Mouse (Mus musculus) lung, postnatal 25 days (tissue): ENCODE results near the gene Egln1.
A peak's percentile ranks its signal among the peaks of the same experiment; 100 is the strongest.

ENCODE experiments used
- DNase-seq: peaks from one replicate; pipeline ENCODE4 v3.0.0; 2022; ENCODE audit warnings: low spot score

Egln1 gene

DNA sequence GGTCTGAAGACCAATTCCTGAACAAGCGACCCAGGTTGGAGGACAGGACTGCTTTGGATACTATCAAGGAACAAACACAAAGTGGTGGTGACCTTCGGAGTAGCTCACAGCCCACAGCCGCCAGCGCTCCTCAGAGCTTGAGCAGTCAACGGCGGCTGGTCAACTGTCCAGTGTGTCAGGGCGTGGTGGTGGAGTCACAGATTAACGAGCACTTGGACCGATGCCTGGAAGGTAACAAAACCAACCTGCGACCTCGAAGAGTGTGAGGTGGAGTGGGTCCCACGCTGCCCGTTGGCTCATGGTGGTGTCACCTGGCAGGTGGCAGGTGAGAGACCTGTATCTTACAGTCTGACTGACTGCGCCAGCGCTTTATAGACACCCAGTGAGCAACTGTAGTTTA, 45.9 kb downstream of the Egln1 start:
- no peak for DNase-seq

DNA sequence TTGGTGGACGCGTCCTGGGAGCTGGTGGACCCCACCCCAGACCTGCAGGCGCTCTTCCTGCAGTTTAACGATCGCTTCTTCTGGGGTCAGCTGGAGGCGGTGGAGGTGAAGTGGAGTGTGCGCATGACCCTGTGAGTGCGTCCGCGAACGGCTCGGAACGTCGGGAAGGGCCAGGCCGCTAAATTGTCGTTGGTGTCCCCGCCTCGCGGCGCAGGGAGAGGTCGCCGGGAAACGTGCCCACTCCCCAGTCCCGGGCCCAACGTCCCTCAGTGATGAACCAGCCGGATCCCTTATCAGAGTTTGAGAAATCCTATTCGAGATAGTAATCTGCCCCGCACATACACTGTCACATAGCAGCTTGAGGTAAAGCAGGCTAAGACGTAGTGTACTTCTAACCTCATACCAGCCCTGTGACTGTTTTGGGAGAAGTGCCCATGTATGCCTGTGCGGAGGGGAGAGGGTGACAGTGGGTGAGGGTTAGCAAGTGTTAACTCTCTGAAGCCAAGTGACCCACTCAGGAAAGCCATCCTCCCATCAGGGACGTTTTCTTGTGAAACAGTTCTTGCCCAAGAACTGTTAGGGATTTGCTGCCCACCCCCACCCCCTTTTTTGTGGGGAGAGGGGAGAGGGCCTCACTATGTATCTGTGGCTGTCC, 50.7 kb downstream of the Egln1 start:
- no peak for DNase-seq

DNA sequence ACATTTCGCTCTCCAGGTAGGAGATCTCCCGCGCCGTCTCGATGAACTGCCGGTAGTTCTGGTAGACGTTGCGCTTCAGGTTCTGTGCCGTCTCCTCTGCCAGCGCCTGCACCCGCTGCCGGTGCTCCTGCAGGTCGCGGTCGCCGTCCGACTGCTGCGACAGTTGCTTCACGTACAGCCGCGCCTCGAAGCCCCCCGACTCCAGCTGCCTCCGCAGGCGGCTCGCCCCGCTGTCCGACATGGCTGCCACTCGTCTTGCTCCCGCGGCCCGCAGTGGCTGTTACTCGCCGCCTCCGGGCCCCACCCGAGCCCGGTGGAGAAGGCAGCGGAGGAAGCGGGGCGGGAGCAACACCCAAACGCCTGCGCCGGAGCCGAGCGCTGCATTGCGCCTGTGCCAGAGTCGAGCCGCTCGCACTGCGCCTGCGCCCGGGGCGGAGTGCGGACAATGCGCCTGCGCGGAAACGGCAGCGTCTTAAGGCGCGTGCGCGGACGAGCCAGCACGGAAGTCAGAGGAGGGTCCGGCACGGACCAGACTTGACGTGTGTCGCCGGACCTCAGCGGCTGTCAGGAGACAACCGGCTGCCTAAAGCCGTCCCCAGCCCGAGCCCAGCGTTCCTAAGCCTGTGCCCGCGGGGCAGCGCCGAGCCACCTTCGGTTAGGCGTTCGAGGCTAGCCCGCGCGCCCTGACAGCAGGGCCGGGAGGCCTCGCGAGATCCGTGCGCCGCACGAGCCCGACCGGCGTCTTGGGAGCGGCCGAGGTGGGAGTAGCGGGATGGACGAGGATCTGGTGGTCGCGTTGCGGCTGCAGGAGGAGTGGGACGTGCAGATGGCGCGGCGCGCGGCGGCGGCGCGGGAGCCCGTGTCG, 51.5 kb downstream of the Egln1 start, which contains the start of the genes Exoc8 and Sprtn:
Exoc8 (minus strand) TSS at position 320 of the 865 bp plus-strand sequence.
Sprtn (plus strand) TSS at position 501 of the 865 bp plus-strand sequence.
- DNase-seq, result peak; percentile 96

DNA sequence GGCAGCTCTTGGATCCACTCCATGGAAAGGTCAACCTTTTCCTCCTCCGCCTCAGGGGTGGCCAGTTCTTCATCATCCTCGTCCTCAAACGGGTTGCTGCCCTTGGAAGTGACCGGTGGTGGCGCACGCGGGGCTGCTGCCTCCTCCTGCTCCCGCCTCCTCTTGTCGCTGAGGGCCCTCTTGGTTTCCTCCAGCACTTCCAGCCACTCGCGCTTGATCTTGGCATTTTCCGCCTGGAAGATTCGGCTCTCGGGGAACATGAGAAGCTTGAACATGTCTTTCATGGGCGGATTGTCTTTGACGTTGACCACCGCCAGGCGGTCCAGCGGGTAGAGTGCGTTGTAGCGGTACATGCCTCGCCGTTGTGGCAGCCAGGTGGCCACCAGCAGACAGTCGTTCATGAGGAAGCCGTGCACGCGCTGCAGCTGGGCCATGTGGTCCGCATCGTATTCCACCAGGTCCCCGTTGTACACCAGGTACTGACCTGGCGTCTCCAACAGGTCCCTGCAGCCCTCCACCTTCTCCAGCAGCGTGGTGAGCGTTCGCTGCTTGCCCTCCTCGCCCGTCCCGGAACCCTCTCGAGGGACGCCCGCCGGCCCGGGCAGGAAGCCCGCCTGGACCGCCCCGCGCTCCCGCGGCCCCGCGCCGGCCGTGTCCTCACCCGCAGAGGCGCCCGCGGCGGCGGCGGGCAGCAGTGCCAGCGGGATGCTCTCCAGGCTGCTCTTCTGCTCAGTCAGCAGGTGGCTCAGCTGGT, 52.3 kb downstream of the Egln1 start:
- DNase-seq, result peak; percentile 91

DNA sequence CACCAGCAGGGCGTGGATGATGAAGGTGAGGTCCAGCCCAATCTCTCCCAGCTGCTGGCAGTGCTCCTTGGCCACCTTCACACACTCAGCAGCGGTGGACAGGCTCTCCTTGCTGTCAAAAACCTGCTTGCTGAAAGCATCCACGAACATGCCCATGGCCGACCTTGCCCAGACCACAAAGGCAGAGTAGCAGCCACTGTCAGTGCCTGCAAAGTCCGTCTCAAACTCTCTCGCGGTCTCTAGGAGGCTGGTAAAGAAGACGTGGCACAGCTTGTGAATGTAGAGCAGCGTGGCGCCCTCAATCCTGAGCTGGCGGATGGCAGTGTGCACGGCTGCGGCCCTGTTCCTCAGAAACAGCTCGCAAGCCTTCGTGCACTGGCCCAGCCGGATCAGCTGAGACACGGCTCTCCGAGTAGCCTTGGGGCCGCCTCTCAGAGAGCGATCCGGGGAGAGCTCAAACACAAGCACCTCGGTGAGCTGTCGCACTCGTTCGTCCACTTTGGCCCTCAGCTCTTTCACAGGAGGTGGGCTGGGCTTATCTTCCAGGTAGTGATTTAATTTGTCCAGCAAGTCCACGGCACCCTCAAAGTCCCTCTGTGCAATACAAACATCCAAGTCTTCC, 53.0 kb downstream of the Egln1 start:
- no peak for DNase-seq

DNA sequence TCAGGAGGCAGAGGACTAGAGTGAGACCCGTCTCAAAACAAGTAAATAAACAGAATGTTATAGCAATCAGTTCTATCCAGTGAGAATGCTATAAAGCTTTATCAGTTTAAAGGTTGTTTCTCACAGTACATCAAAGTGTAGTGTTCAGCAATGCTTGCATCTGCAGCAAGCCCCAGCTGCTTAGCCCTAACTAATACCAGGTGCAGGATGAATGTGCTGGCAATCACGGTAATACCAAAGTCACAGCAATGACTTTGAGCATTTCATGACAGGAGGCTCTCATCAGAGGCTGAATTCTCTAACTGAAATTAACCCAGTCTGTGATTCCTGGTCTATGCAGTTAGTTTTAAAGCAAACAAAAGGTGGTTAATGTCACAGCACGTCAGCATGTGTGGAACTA, 56.5 kb downstream of the Egln1 start:
- DNase-seq, result no peak

DNA sequence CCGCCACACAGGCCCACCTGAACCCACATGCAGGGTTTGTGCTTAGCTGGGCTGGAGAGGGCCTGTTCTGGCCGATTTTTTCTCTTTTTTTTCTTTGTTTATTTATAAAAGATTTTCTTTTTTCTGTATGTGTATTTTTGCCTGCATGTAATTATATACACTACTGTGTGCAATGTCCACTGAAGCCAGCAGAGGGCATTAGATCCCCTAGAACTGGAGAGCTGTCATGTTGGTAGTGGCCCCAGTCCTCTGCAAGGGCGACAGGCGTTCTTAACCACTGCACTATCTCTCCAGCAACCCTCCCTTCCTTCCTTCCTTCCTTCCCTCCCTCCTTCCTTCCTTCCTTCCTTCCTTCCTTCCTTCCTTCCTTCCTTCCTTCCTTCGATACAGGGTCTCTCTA, 60.7 kb downstream of the Egln1 start:
- DNase-seq, result no peak

DNA sequence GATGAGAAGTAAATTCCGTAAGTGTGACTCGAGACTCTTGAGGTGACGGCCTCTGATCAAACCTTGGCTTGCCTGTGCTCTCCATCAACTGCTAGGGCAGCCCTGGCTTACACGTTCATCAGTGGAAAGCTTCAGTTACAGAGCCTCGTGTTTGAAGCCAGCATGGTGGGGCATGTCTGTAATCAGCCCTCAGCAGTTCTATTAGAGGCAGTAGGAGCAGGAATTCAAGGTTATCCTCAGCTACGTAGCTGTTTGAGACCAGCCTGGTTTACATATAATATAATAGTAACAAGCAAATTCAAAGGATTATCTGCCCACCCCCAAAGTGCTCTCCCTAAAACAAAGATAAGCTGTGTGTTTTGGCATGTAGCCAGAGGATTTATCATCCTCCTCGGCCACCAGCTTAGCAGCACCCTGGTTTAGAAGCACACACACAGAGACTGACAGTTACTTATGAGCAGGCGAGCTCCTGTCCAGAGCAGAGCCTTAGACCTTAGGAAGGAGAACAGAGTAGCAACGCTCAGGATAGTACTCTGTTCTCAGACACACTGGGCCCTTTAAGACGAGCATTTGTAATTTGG, 70.1 kb downstream of the Egln1 start:
- no peak for DNase-seq

DNA sequence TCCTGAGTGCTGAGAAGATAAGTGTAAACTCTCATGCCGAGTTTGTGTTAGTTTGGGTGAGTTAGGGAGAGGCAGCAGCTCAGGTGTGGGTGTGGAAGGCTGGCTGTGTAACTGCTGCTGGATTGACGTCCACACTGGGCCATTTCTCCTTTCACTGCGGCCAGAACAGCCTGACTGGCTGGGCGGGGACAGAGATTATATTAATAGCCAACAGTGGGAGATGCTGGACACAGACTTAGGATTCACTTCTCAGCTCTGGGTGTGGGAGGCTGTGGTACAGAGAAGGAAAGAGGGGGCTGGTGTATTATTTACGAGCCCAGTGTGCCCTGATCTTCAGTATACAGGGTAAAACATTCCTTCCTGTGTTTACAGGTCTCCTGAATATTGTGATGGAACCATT, 71.0 kb downstream of the Egln1 start:
- no peak for DNase-seq

DNA sequence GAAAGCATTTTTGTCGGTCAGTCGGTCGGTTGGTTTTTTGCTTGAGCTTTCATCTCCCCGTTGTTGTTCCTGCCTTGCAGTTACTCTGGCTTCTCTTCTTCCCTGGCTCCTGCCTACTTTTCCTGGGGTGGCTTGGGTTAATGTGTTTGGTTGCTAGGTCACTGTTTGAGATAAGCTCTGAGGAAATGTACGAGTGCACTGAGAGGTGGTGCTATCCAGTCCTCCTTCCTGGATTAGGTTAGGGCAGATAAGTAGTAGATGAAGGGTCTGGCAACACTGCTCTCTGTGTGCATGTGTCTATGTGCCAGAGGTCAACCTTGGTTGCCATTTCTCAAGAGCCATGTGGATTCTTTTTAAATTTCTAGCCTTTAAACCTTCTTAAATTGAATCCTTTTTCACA, 76.4 kb downstream of the Egln1 start:
- DNase-seq, result peak; percentile 53

DNA sequence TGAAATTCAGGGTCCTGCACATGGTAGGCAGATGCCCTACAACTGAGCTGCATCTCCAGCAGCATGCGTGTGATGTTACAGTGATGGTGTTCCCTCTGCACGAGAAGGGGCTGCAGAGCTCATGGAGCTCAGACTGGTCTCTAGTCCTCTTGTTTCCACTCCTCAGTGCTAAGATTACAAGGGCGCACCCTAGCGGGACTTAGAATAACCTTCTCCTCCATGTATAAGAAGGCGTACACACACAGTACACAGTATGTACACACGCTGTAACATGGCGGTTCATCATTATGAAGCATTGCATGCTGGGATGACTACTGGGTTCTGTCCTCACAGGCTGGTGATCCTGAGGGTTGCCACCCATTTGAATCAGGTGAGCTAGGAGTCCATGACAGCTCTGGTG, 77.0 kb downstream of the Egln1 start:
- DNase-seq, result no peak

DNA sequence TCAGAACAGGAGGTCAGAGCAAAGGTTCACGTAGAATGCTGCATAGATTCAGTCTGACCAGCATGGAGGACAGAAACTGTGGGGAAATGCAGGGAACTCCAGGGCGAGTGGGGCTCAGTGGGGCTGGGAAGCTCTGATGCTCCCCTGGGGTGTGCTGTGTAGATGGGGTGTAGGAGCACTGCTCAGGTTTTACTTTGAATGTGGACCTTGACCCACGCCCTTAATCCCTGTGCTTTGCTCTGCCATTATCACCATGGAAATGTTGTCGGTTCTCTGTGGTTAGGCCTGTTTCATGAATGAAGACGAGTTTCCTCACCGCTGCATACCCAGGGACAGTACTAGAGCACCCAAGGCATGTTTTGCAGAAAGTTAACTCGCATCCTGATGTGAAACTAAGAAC, 77.7 kb downstream of the Egln1 start:
- DNase-seq, result no peak

DNA sequence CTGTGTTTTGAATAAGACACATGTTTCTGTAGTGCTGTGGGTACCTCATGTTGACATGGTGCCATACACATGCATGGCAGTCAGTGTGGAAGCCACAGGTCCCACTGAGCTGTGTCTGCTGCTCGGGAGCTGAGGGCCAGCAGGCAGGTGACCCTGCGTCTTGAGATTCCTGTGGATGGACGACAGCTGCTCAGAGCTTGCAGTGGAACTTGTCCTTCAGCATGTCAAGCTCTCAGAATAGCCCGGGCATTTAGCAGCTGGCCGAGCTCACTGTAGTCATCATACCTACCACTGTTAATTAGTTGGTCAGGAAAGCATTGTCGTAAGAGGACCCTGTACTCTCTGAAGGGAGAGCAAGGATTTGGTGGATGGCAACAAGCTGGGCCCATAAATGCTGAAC, 79.4 kb downstream of the Egln1 start:
- DNase-seq, result no peak

DNA sequence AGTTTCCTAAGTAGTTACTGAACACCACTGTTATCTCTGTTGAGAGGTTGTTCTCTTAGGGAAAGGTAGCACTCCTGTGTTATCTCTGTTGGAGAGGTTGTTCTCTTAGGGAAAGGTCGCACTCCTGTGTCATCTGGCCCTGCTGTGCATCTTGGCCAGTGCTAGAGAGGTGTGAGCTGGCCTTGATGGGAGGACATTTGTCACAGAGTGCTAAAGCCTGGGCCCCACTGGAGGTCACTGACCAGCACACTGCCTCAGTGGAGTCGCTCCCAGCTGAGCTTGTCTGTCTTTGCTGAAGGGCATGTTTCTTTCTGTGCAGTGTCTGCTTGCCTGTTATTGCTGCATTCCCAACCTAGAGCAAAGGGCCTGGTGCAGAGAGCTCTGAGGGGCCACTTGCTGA, 82.0 kb downstream of the Egln1 start:
- DNase-seq, result no peak

DNA sequence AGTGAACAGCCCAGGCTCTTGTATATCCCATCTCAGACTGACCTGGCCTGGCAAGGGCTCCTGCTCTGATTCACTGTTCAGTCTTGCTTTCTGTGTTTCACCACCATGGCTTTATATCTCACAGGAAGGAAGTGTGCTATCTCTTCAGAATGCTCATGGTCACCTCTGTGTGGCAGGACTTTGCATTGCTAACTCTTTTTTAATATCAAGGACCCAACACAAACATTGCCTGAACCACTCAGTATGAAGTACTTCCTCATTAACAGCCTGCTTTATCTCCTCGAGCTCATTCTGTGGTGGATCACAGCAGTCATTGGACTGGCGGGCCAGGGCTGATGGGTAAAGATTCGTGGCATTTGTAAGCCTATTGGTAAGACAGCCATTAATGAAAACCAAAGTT, 82.5 kb downstream of the Egln1 start:
- DNase-seq, result no peak

DNA sequence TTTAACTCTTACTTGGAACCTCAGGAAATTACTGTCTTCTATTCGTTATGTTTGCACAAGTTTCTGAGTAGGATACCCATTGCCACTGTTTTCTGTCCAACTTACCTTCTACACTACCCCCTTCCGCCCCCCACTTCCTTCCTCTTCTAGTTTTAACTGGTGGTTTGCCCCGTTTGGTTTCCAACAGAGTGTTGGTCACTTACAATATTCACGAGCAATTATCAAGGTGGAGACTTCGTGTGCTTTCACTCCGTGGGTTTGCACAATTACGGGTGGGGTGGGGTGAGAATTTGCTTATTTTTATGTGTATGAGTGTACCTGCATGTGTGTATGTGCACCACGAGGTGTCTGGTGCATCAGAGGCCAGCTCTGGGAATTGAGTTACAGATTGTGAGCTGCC, 85.4 kb downstream of the Egln1 start:
- no peak for DNase-seq

DNA sequence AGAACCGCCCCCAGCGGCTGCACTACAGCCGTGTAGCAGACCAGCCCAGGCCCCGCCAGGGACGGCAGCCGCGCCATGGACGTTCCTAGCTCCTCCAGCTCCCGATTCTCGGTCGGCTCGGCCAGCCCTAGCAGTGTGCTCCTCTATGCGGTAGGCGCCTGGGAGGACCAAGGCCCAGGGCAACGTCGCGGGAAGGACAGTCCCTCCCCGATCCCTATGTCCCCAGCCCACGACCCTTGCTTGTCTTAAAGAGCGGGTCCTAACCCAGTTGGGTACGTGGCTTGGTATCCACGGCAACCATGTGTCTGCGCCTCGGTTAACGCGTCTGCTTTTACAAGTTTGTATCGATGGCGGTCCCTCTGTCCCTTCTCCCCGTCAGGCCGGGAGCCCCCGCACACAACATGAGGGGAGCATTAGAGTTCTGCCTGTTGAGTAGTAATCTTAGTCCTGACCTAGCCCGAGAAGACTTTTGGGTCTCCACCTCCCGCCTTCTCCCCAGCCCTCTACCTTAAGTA, 85.9 kb downstream of the Egln1 start:
- DNase-seq, result no peak

DNA sequence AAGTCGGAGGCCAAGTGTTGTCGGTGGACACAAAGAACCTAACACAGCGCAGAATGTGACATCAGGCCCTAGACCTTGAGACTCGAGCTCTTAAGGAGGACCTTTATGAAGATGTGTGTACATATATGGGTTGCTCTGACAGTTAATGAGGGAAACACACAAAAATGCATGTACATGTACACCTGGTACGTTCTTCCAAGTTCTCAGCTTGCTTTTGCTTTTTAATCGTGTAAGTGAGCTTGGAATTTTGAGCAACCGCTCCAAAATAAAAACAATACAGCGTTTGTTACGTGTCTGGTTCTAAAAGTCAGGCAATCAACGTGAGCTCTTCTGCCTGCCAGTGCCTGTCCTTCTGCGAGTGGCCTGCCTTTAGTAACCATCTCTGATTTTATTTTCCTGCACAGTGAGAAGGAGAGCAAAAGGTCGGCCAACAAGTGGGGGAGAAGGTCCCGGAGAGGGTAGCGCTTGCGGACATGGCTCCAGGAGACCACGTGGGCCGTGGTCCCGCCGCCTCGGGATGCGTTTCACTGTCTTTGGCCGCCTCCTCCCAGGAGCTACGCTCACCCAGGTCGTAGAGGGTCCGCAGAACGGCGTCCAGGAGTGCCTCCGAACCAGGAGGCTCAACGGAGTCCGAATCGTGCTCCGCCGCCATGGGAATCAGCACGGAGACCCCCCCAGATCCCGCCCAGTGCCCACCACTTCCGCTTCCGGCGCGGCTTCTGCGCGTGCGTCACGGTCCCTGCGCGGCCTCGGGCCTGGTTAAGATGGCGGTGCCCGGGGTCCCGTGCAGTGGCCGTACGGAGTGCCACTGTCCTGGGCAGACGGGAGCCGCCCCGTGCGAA, 86.6 kb downstream of the Egln1 start, which contains the start of the genes Gnpat and 2810004N23Rik:
Gnpat (plus strand) TSS at position 713 of the 842 bp plus-strand sequence.
2810004N23Rik (minus strand) TSS at position 800 of the 842 bp plus-strand sequence.
- peak; percentile 90 for DNase-seq

DNA sequence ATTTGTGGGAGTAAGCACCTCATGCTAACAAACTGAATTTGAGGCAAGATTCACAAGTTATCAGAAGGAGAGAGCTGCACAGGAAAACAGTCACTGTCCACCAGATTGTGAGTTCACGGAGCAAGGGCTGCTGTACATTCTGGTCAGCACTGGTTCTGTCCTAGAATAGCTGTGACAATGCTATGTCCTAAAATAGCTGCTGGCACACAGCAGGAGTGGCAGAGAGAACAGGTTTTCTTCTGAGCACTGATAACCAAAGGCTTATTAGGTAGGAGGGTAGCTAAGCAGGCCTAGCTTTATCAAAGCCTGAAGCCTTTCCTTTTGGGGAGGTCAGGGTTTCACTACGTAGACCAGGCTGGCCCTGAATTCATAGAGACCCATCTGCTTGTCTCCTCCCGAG, 88.9 kb downstream of the Egln1 start:
- no peak for DNase-seq

DNA sequence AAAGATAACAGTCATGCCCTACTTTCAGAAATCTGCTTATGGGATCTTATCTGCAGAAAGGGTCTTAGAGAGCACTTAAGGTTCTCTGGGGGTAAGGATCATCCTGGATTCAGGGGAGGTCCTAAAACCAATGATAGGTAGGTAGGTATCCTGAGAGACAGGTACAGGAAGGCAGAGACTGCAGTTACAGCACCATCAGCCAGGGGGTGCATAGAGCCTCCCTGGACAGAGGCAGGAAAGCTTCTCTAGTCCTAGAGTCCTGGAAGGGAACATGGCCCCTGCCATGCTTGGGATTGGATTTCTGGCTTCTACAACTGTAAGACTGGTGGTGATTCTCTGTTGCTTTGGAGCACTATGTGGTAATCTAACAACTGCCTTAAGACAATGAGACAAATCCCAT, 89.7 kb downstream of the Egln1 start:
- DNase-seq, result no peak
